Mouse (Mus musculus): ENCODE measurements around the gene Rnf144b.

- TF ChIP-seq EP300 (IDR thresholded peaks at IDR 0.05; ENCODE audit: insufficient read depth, low read depth, low read length), result no peak
- no peak for TF ChIP-seq POLR2A (IDR thresholded peaks at IDR 0.05; ENCODE audit: insufficient read depth, low read depth, low read length)
- TF ChIP-seq CTCF (IDR thresholded peaks at IDR 0.05), result no peak
Observed at GRCm38 (mm10) chr13:47089271-47089670, 33.2 kb upstream of the Rnf144b start.

All from heart, adult 2 months (tissue).